Mouse (Mus musculus): ENCODE results near the gene Ano6.

DNA sequence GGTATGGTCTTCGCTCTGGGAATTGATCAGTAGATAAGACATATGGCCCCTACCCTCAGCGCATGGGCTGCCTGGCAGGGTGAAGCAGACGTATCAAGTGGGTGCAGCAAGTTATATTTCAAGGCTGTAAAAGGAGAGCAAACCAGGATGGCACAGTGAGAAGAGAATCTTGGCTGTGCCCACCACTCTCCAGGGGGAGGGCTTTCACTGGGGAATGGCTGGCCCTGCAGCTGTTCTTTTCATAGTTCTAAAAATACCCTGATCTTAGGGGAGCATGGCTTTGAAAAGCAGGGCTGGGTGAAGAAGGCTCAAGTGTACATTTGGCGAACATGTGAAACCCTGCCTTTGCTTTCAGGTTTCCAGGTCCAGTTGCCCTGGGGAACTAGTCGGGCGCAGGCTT lies 11.5 kb downstream of the Ano6 start:
- TF ChIP-seq EP300 (IDR thresholded peaks at IDR 0.05; ENCODE audit: insufficient read depth, low read depth, low read length) (no peak), POLR2A (IDR thresholded peaks at IDR 0.05; ENCODE audit: insufficient read depth, low read depth, low read length) (no peak)
